Mouse (Mus musculus) CH12.LX (cell line): ENCODE results near the gene Caskin1. TPM values are rescaled to one million over a fixed set of nuclear protein-coding genes. Genes with fewer than 3 reads are reported as not detected.
A peak's percentile ranks its signal among the peaks of the same experiment; 100 is the strongest.

Experiments used
- DNase-seq: peaks from one replicate; pipeline ENCODE4 v3.0.0-alpha.2; 2013; ENCODE audit errors: extremely low read depth
- H3K27ac ChIP-seq: 2 replicates; pipeline ENCODE4 v1.5.1; 2012; ENCODE audit warnings: low read depth, mild to moderate bottlenecking, control low read depth, moderate library complexity; ENCODE audit not compliant: insufficient read depth
- H3K27me3 ChIP-seq: replicated peaks from 2 replicates; pipeline ENCODE3; 2012; ENCODE audit warnings: inconsistent platforms
- H3K36me3 ChIP-seq, 2 experiments: replicated peaks in 1 of 2; 2 replicates each; pipeline versions ENCODE3 to v1.6.1; 2012; ENCODE audit warnings: inconsistent platforms in 1 of 2, low read length in 1 of 2, mild to moderate bottlenecking in 1 of 2, mixed read lengths in 1 of 2, moderate library complexity in 1 of 2; ENCODE audit not compliant: control insufficient read depth in 1 of 2, insufficient read depth in 1 of 2
- H3K4me1 ChIP-seq, 2 experiments: 2 replicates each; pipeline ENCODE4 v1.6.1; 2012; ENCODE audit warnings: inconsistent platforms in 1 of 2, moderate library complexity in 1 of 2; ENCODE audit not compliant: insufficient read depth in 2 of 2, control insufficient read depth in 1 of 2
- H3K4me2 ChIP-seq: 2 replicates; pipeline ENCODE4 v1.6.1; 2012; ENCODE audit warnings: low read depth, mild to moderate bottlenecking, control low read depth; ENCODE audit not compliant: poor library complexity, insufficient read depth, severe bottlenecking
- H3K4me3 ChIP-seq, 3 experiments: fragments of 150-350 bp in 1 of 3; sonication (generic) in 1 of 3; replicated peaks in 1 of 3; 2 replicates each; pipeline versions ENCODE3 to v1.5.1; 2011 to 2012; ENCODE audit warnings: low read depth in 2 of 3, low read length in 2 of 3, mild to moderate bottlenecking in 2 of 3, moderate library complexity in 2 of 3, control low read depth in 1 of 3, improper control_type of control experiment in 1 of 3, inconsistent platforms in 1 of 3, mixed read lengths in 1 of 3; ENCODE audit not compliant: poor library complexity in 1 of 3
- H3K79me2 ChIP-seq: replicated peaks from 2 replicates; pipeline ENCODE4 v1.6.1; 2012; ENCODE audit warnings: mild to moderate bottlenecking, moderate library complexity; ENCODE audit not compliant: control insufficient read depth, poor library complexity, insufficient read depth, severe bottlenecking; ENCODE audit errors: extremely low read depth
- H3K9ac ChIP-seq: 2 replicates; pipeline ENCODE4 v1.6.1; 2012; ENCODE audit warnings: low read depth, mild to moderate bottlenecking, control low read depth, moderate library complexity; ENCODE audit not compliant: insufficient read depth
- H3K9me3 ChIP-seq: replicated peaks from 2 replicates; pipeline ENCODE3; 2012; ENCODE audit warnings: low read length, inconsistent platforms, mixed read lengths
- BHLHE40 ChIP-seq: IDR thresholded peaks from 2 replicates; pipeline ENCODE4 v1.6.1; 2011; ENCODE audit warnings: mild to moderate bottlenecking, low read depth, low read length, improper control_type of control experiment
- CHD1 ChIP-seq: IDR thresholded peaks from 2 replicates; pipeline ENCODE4 v1.6.1; 2012; ENCODE audit warnings: low read depth, low read length, improper control_type of control experiment, inconsistent platforms
- CTCF ChIP-seq, 2 experiments: IDR thresholded peaks in 1 of 2; conservative IDR thresholded peaks in 1 of 2; 2 replicates each; pipeline ENCODE4 v1.5.1; 2011 to 2012; ENCODE audit warnings: low read depth in 2 of 2, low read length in 2 of 2, improper control_type of control experiment in 1 of 2, inconsistent platforms in 1 of 2, mild to moderate bottlenecking in 1 of 2, moderate library complexity in 1 of 2
- E2F4 ChIP-seq: IDR thresholded peaks from 2 replicates; pipeline ENCODE4 v1.6.1; 2011; ENCODE audit warnings: low read depth, low read length, improper control_type of control experiment; ENCODE audit not compliant: insufficient replicate concordance
- ELF1 ChIP-seq: IDR thresholded peaks from 2 replicates; pipeline ENCODE4 v1.6.1; 2014; ENCODE audit warnings: low read depth, mild to moderate bottlenecking, inconsistent platforms, low read length, improper control_type of control experiment
- GABPA ChIP-seq: IDR thresholded peaks from 2 replicates; pipeline ENCODE4 v1.6.1; 2012; ENCODE audit warnings: low read depth, low read length, improper control_type of control experiment, inconsistent platforms; ENCODE audit not compliant: insufficient replicate concordance
- JUN ChIP-seq: IDR thresholded peaks from 2 replicates; pipeline ENCODE4 v1.6.1; 2011; ENCODE audit warnings: low read depth, mild to moderate bottlenecking, low read length, improper control_type of control experiment, moderate library complexity; ENCODE audit not compliant: insufficient read depth
- JUND ChIP-seq: conservative IDR thresholded peaks from 2 replicates; pipeline ENCODE4 v1.6.1; 2011; ENCODE audit warnings: low read depth, low read length, improper control_type of control experiment
- KAT2A ChIP-seq: IDR thresholded peaks from 2 replicates; pipeline ENCODE4 v1.6.1; 2012; ENCODE audit warnings: low read length, improper control_type of control experiment, inconsistent platforms; ENCODE audit not compliant: insufficient replicate concordance
- MAZ ChIP-seq: IDR thresholded peaks from 2 replicates; pipeline ENCODE4 v1.6.1; 2012; ENCODE audit warnings: low read depth, mild to moderate bottlenecking, inconsistent platforms, low read length, improper control_type of control experiment, moderate library complexity
- MEF2A ChIP-seq: IDR thresholded peaks from 2 replicates; pipeline ENCODE4 v1.6.1; 2014; ENCODE audit warnings: low read depth, mild to moderate bottlenecking, inconsistent platforms, low read length, improper control_type of control experiment, borderline replicate concordance
- MXI1 ChIP-seq: IDR thresholded peaks from 2 replicates; pipeline ENCODE4 v1.6.1; 2011; ENCODE audit warnings: mild to moderate bottlenecking, low read depth, low read length, improper control_type of control experiment
- MYC ChIP-seq: IDR thresholded peaks from 2 replicates; pipeline ENCODE4 v1.6.1; 2011; ENCODE audit warnings: low read depth, mild to moderate bottlenecking, improper control_type of control experiment, low read length
- RAD21 ChIP-seq: IDR thresholded peaks from 2 replicates; pipeline ENCODE4 v1.6.1; 2011; ENCODE audit warnings: low read depth, mild to moderate bottlenecking, low read length, improper control_type of control experiment, moderate library complexity
- SIN3A ChIP-seq: IDR thresholded peaks from 2 replicates; pipeline ENCODE4 v1.6.1; 2012; ENCODE audit warnings: low read length, improper control_type of control experiment, inconsistent platforms
- SMC3 ChIP-seq: IDR thresholded peaks from 2 replicates; pipeline ENCODE4 v1.6.1; 2011; ENCODE audit warnings: low read depth, low read length, improper control_type of control experiment
- UBTF ChIP-seq: IDR thresholded peaks from 2 replicates; pipeline ENCODE4 v1.6.1; 2012; ENCODE audit warnings: low read depth, mild to moderate bottlenecking, inconsistent platforms, low read length, improper control_type of control experiment, moderate library complexity
- ZMIZ1 ChIP-seq: IDR thresholded peaks from 2 replicates; pipeline ENCODE4 v1.6.1; 2012; ENCODE audit warnings: low read depth, mild to moderate bottlenecking, inconsistent platforms, low read length, improper control_type of control experiment
- dilution Hi-C: fragments of 300-500 bp; cut with MboI; formaldehyde crosslinking; loops from 2 replicates; pipeline ENCODE4 v1.14.3; 2020; ENCODE audit warnings: low sequenced_read_pairs; ENCODE audit not compliant: extremely low pct_unique_long_range_greater_than_20kb, extremely low pct_ligation_motif_present
- in situ Hi-C: fragments of 300-500 bp; cut with MboI; formaldehyde crosslinking; loops from 3 replicates; pipeline ENCODE4 v1.14.3; 2019; ENCODE audit warnings: low sequenced_read_pairs, low pct_ligation_motif_present, low pct_unique_long_range_greater_than_20kb, mixed read lengths
- polyA plus RNA-seq: library from polyadenylated mRNA; unstranded; fragments of >175 nt; gene quantifications from 2 replicates; pipeline ENCODE4 v1.2.1, GENCODE M21; 2012; ENCODE audit warnings: low read depth; ENCODE audit not compliant: insufficient read length
- total RNA-seq, 2 experiments: library from RNA; depleted of rRNA; stranded (reverse); fragments of 300-350 nt in 1 of 2; fragments of >200 nt in 1 of 2; gene quantifications; 2 replicates each; pipeline ENCODE4 v1.2.3; 2012 to 2014

Gene Caskin1
- total and polyA plus RNA-seq, 3 experiments = 0.08 to 0.71 TPM; not detected in 1

DNA sequence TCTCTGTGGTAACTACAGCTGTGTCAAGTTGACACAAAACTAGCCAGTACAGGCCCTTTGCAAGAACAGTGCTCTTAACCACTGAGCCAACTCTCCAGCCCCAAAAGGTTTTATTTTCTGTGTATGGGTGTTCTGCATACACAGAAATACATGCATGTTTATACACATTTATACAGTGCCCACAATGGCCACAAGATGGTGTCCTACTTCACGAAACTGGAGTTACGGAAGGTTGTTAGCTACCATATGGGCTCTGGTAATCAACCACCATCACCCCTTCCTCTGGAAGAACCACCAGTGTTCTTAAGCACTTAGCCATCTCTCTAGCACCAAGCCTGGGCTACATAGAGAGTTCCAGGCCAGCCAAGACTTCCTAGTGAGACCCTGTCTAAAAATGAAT lies 26.8 kb upstream of the Caskin1 start:
- no peak overlapping the region for H3K4me2 ChIP-seq
- dilution Hi-C loops = no loop called here
- peak; percentile 56 for DNase-seq

DNA sequence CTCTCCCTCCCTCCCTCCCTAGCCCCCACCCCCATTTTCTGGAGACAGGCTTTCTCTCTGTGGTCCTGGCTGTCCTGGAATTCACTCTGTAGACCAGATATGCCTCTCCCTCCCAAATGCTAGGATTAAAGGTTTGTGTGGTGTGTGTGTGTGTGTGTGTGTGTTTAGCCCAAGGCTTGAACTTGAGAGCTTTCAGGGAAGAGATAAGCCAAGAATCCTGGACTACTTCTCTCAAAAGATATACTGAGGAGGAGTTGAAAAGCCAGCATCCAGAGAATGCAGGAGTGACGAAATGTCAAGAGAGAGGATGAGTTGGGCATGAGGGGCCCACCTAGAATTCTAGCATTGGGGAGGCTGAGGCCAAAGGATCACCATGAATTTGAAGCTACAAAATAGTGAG lies 25.5 kb upstream of the Caskin1 start:
- in situ Hi-C loops = no loop called here
- dilution Hi-C loops = no loop called here
- no peak overlapping the region for H3K9ac ChIP-seq

More for the DNA sequence above, 26.8 kb upstream of the Caskin1 start:
- in situ Hi-C loops = no loop called here
- Histone ChIP-seq H3K79me2 (no peaks in the 10 kb centered on the region), H3K36me3 (peaks cover 3 to 15% of the 10 kb centered on the region in 2 experiments), H3K4me3 (no peak overlapping the region), H3K4me1 (peaks cover 4 to 7% of the 10 kb centered on the region in 2 experiments; a peak in 2 of 4 replicates), H3K27me3 (no peaks in the 10 kb centered on the region)
- TF ChIP-seq BHLHE40 (no peak), JUN (no peak), SMC3 (peak; percentile 43), CTCF (conservative IDR thresholded peaks at IDR 0.05 in 1 of 2, IDR thresholded peaks at IDR 0.05 in 1 of 2; ENCODE audit: low read depth in 2 of 2, low read length in 2 of 2) (peak in 1 of 2 experiments; percentile 63; a peak in 2 of 4 replicates), JUND (no peak), RAD21 (peak; percentile 69)
- TF ChIP-seq, all 38 proteins: peak for 3
- no peaks in the 10 kb centered on the region for H3K9me3 ChIP-seq
- H3K9ac ChIP-seq = no peak overlapping the region
- H3K27ac ChIP-seq = no peak overlapping the region

DNA sequence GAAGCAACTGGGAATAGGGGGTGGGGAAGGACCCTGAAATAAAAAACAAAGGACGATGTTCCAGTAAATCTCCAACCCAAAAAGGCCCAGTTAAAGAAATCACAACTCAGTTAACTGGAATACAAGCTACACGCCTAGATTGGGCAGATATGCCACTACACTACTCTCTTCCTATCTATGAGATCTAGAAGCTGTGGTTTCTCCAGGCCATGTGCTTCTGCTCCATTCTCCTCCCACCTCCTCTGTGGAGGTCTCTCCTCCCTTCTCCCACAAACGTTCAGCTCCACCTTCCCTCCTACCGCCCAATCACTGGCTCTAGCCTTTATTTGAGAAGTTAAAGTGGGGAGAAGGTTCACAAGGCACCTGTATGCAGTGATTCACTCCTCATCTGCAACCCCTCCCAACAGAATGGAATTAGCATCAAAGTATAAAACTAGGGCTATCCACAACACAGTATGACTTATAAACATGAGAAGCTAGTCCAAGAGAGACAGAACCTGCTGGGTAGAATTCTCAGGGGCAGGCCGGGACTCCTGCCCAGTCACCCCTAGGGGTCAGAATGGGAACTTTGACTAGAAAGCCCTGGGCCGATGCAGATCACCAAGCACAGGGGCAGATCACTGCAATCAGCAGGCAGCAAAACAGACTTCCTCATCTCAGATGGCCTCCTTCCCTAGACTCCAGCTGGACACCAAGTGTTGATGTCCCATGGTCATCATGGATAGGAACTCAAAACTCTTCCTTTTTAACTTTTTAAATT lies 24.8 kb upstream of the Caskin1 start:
- in situ Hi-C loops = no loop called here
- DNase-seq = no peak

More for the DNA sequence above, 25.5 kb upstream of the Caskin1 start:
- Histone ChIP-seq H3K4me3 (no peak overlapping the region), H3K79me2 (no peaks in the 10 kb centered on the region), H3K27me3 (no peaks in the 10 kb centered on the region), H3K36me3 (peaks cover 3 to 18% of the 10 kb centered on the region in 2 experiments), H3K27ac (no peak overlapping the region), H3K4me2 (no peak overlapping the region), H3K9me3 (no peaks in the 10 kb centered on the region), H3K4me1 (peaks cover 4 to 7% of the 10 kb centered on the region in 2 experiments; a peak in 2 of 4 replicates)
- no peak for DNase-seq
- no peak for TF ChIP-seq CHD1
- TF ChIP-seq MAZ = no peak
- TF ChIP-seq MEF2A = no peak
- TF ChIP-seq JUND = no peak
- TF ChIP-seq SIN3A = no peak
- no peak for TF ChIP-seq MYC
- TF ChIP-seq E2F4 = no peak
- no peak for TF ChIP-seq CTCF (conservative IDR thresholded peaks at IDR 0.05 in 1 of 2, IDR thresholded peaks at IDR 0.05 in 1 of 2; ENCODE audit: low read depth in 2 of 2, low read length in 2 of 2)
- TF ChIP-seq ELF1 = no peak
- TF ChIP-seq UBTF = no peak
- TF ChIP-seq ZMIZ1 = no peak

More for the DNA sequence above, 24.8 kb upstream of the Caskin1 start:
- Histone ChIP-seq H3K9ac (no peak overlapping the region), H3K9me3 (no peaks in the 10 kb centered on the region), H3K4me3 (no peak overlapping the region), H3K36me3 (peaks cover 3 to 18% of the 10 kb centered on the region in 2 experiments)
- dilution Hi-C loops = no loop called here
- TF ChIP-seq MAZ (no peak), CHD1 (no peak), GABPA (no peak), MXI1 (no peak), MYC (no peak), CTCF (conservative IDR thresholded peaks at IDR 0.05 in 1 of 2, IDR thresholded peaks at IDR 0.05 in 1 of 2; ENCODE audit: low read depth in 2 of 2, low read length in 2 of 2) (peak in 1 of 2 experiments; percentile 37; a peak in 3 of 4 replicates), KAT2A (no peak)
- TF ChIP-seq, all 38 proteins: peak for 1
- Histone ChIP-seq H3K27ac (no peak overlapping the region), H3K79me2 (no peaks in the 10 kb centered on the region), H3K4me2 (no peak overlapping the region), H3K27me3 (no peaks in the 10 kb centered on the region), H3K4me1 (peaks cover 6 to 7% of the 10 kb centered on the region in 2 experiments; a peak in 2 of 4 replicates)
